Mouse (Mus musculus) neural tube, embryonic 14.5 days (tissue): ENCODE measurements at regions not wholly inside any gene's neighbourhood (a gene's known extent, or its start where the extent isn't known, plus 50 kb on each side); places are given as distances from the start of the nearest gene placed in this dataset.

Experiments used
- ATAC-seq: fragments of 200-750 bp; cut with Nextera tagmentation; 2 replicates; pipeline ENCODE4 v1.8.0; 2017; ENCODE audit warnings: low read depth, mild to moderate bottlenecking, moderate TSS enrichment, moderate library complexity
- H3K27ac ChIP-seq: fragments of 300-500 bp; sonication (generic); 2 replicates; pipeline ENCODE4 v1.5.1; 2014; ENCODE audit warnings: low read depth, mild to moderate bottlenecking, control low read depth, low read length, moderate library complexity, mixed read lengths
- H3K27me3 ChIP-seq: fragments of 300-500 bp; sonication (generic); 2 replicates; pipeline ENCODE4 v1.6.1; 2014; ENCODE audit warnings: low read length; ENCODE audit not compliant: control insufficient read depth, insufficient read depth
- H3K36me3 ChIP-seq: fragments of 300-500 bp; sonication (generic); 2 replicates; pipeline ENCODE4 v1.6.1; 2014; ENCODE audit warnings: low read length, mixed read lengths; ENCODE audit not compliant: control insufficient read depth, insufficient read depth
- H3K4me1 ChIP-seq: fragments of 300-500 bp; sonication (generic); 2 replicates; pipeline ENCODE4 v1.6.1; 2014; ENCODE audit warnings: low read length; ENCODE audit not compliant: control insufficient read depth, insufficient read depth
- H3K4me2 ChIP-seq: fragments of 300-500 bp; sonication (generic); 2 replicates; pipeline ENCODE4 v1.6.1; 2014; ENCODE audit warnings: mild to moderate bottlenecking, low read depth, low read length, control low read depth
- H3K4me3 ChIP-seq: fragments of 300-500 bp; sonication (generic); 2 replicates; pipeline ENCODE4 v1.5.1; 2014; ENCODE audit warnings: low read depth, low read length, control low read depth, mixed read lengths
- H3K9ac ChIP-seq: fragments of 300-500 bp; sonication (generic); replicated peaks from 2 replicates; pipeline ENCODE4 v1.6.1; 2014; ENCODE audit warnings: low read depth, mild to moderate bottlenecking, control low read depth, low read length, mixed read lengths
- H3K9me3 ChIP-seq: fragments of 300-500 bp; sonication (generic); 2 replicates; pipeline ENCODE4 v1.6.1; 2016; ENCODE audit warnings: low read length; ENCODE audit not compliant: control insufficient read depth
- WGBS: fragments of 180-500 bp; shearing (Covaris S2); extraction: QIAGEN DNeasy Blood & Tissue Kit; methylation state at CpG from one replicate; pipeline ENCODE4 v1.1.7; 2014; 5-methylcytosine and 5-hydroxymethylcytosine counted together

- Histone ChIP-seq H3K9me3 (no peaks in the 10 kb centered on the region), H3K4me3 (no peak overlapping the region), H3K27me3 (no peaks in the 10 kb centered on the region), H3K36me3 (no peaks in the 10 kb centered on the region), H3K27ac (no peak overlapping the region), H3K4me1 (no peaks in the 10 kb centered on the region), H3K9ac (no peak overlapping the region), H3K4me2 (no peak overlapping the region)
- ATAC-seq: no peak
- 15% methylated on average over 1 of the region's 1 CpGs for WGBS
Observed at GRCm38 (mm10) chr4:69852637-69853036, 557.6 kb downstream of the Cdk5rap2 start.

GRCm38 (mm10) chr4:69849423-69849822 is 560.8 kb downstream of the Cdk5rap2 start:
- Histone ChIP-seq H3K4me1 (no peaks in the 10 kb centered on the region), H3K36me3 (no peaks in the 10 kb centered on the region), H3K27ac (no peak overlapping the region), H3K9ac (no peak overlapping the region), H3K4me2 (no peak overlapping the region), H3K27me3 (no peaks in the 10 kb centered on the region), H3K9me3 (no peaks in the 10 kb centered on the region), H3K4me3 (no peak overlapping the region)
- 88% methylated on average over 3 of the region's 3 CpGs for WGBS
- ATAC-seq: no peak

DNA sequence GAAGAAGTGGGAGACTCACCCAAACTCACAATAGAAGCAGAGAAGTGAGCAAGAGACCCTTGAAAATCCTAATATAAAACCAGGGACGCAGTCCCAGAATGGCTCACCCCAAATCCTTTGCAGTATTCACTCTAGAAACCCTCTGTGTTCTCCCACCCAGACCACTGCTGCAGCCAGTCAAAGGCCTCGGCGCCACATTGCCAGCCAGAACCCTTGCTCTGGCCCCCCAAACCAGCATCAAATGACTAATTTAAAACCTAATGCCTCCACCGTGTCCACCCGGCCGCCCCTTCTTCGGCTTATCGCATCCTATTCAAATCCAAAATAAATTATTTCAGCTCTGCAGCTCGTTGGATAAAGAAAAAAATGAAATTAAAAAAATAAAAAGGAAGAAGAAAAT is 570.4 kb downstream of the Cdk5rap2 start:
- Histone ChIP-seq H3K9me3 (no peaks in the 10 kb centered on the region), H3K27ac (no peak overlapping the region), H3K36me3 (no peaks in the 10 kb centered on the region), H3K9ac (no peak overlapping the region), H3K27me3 (no peaks in the 10 kb centered on the region), H3K4me2 (no peak overlapping the region), H3K4me1 (no peaks in the 10 kb centered on the region), H3K4me3 (no peak overlapping the region)
- ATAC-seq: no peak
- 62% methylated on average over 9 of the region's 9 CpGs for WGBS

DNA sequence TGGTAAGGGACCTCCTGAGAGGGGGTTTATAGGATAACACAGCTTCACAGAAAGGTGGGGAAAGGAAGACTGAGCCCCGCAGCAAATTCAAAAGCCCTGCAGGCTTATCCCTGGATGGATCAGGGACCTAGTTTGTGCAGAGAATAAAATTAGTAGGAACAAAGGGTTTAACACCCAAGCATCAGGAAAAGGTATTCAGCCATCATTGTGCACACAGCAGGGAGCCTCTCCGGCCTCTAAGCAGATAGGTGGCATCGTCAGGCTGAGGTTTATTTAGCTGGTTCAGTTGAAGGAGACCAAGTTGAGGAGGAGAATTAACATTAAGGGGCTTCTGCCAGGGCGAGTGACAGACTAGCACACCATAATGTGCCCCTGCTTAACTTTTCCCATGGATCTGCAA is 571.3 kb downstream of the Cdk5rap2 start:
- whole genome bisulfite sequencing: 22% methylated on average over 4 of the region's 4 CpGs
- H3K4me2 ChIP-seq: no peak overlapping the region
- no peak for ATAC-seq

DNA sequence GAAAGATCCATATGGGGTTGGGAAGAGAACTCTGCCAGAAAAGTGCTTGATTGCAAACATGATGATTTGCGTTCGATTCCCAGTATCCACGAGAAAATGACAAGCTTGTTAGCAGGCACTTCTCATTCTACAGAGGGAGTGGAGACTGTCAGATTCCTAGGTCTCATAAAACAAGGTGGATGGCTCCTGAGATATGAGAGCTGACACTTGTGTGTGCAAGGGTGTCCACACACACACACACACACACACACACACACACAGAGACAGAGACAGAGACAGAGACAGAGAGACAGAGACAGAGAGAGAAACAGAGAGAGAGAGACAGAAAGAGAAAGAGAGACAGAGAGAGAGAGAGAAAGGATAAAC is 585.4 kb downstream of the Cdk5rap2 start:
- Histone ChIP-seq H3K4me2 (no peak overlapping the region), H3K9me3 (no peaks in the 10 kb centered on the region), H3K9ac (no peak overlapping the region), H3K4me3 (no peak overlapping the region), H3K36me3 (no peaks in the 10 kb centered on the region), H3K4me1 (no peaks in the 10 kb centered on the region), H3K27me3 (no peaks in the 10 kb centered on the region), H3K27ac (no peak overlapping the region)
- ATAC-seq: no peak
- WGBS: 49% methylated on average over 3 of the region's 3 CpGs

More for the DNA sequence above, 571.3 kb downstream of the Cdk5rap2 start:
- Histone ChIP-seq H3K27me3 (no peaks in the 10 kb centered on the region), H3K4me3 (no peak overlapping the region), H3K27ac (no peak overlapping the region), H3K9me3 (no peaks in the 10 kb centered on the region), H3K4me1 (no peaks in the 10 kb centered on the region), H3K36me3 (no peaks in the 10 kb centered on the region), H3K9ac (no peak overlapping the region)

DNA sequence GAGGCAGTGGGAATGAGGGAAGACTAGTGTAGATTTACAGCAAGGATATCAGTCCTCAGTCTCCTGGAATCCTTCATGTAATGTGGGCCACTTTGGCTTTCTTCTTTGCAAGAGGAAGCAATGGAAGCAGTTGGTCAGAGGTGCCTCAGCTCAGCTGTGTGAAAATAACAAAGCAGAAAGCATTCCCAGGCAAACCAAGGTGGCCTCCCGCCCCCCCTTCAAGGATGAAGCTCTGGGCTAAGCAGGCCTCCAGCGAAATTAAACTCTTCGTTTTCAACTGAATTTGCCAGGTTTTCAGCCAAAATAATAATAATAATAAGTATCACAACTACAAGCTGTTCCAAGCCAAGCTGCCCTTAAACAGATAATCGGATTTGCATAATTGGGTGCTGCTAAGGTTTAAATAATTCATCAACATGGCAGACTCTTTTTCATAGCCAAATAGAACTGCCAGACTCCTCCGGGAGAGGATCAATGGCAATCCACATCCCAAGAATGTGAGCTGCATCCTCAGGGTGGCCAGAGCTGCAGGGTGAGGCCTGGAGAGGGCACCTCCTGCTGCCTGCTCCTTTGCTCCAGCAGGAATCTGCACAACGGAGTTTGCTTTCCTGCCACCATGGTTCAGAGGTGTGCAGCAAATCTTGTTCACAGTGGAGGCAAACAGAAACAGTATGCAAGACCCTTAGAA is 585.9 kb downstream of the Cdk5rap2 start:
- no peak for ATAC-seq
- WGBS: 19% methylated on average over 6 of the region's 6 CpGs
- Histone ChIP-seq H3K9ac (no peak overlapping the region), H3K9me3 (no peaks in the 10 kb centered on the region), H3K27ac (no peak overlapping the region), H3K4me3 (no peak overlapping the region), H3K4me2 (no peak overlapping the region), H3K36me3 (no peaks in the 10 kb centered on the region), H3K4me1 (no peaks in the 10 kb centered on the region), H3K27me3 (no peaks in the 10 kb centered on the region)

DNA sequence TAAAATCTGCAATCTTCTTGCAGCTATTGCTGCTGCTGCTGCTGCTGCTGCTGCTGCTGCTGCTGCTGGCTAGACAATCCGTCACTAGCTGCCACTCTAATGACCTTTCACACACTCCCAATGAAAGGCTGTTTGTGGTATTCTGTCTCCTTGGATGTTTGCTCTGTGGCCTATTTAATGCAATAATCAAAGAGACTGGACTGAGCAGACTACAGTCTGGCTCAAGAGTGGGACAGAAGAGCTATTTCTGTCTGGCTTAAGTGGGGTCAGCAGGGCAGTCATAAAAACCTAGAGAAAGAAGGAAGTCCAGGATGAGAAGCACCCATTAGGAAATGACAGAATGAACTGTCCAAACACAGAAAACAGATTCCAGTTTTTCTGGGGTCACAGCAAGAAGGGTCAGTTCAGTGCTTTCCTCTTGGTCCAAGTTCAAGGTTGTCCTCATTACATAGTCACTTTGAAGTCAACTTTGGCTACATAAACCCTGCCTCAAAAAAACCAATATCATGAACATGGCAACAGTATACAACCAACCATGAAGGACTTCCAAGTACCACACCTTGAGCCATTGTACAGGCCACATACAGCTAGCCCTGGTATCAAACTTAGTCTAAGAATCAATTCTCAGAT is 586.8 kb downstream of the Cdk5rap2 start:
- no peaks in the 10 kb centered on the region for H3K27me3 ChIP-seq
- H3K9me3 ChIP-seq: no peaks in the 10 kb centered on the region
- H3K4me1 ChIP-seq: no peaks in the 10 kb centered on the region
- no peak overlapping the region for H3K4me3 ChIP-seq
- H3K27ac ChIP-seq: no peak overlapping the region
- no peaks in the 10 kb centered on the region for H3K36me3 ChIP-seq
- peak; percentile 58; the same call in 1 of the 2 replicates for ATAC-seq
- no peak overlapping the region for H3K4me2 ChIP-seq
- 5% methylated on average over 1 of the region's 1 CpGs for whole genome bisulfite sequencing
- no peak overlapping the region for H3K9ac ChIP-seq

- Histone ChIP-seq H3K4me2 (no peak overlapping the region), H3K9ac (no peak overlapping the region), H3K4me1 (no peaks in the 10 kb centered on the region), H3K27me3 (no peaks in the 10 kb centered on the region), H3K27ac (no peak overlapping the region), H3K36me3 (no peaks in the 10 kb centered on the region), H3K9me3 (no peaks in the 10 kb centered on the region), H3K4me3 (no peak overlapping the region)
- no peak for ATAC-seq
- whole genome bisulfite sequencing: 19% methylated on average over 3 of the region's 3 CpGs
Observed at GRCm38 (mm10) chr4:69818885-69819284, 591.4 kb downstream of the Cdk5rap2 start.

GRCm38 (mm10) chr4:69785481-69786050 is 624.7 kb downstream of the Cdk5rap2 start:
- Histone ChIP-seq H3K27me3 (no peaks in the 10 kb centered on the region), H3K4me3 (no peak overlapping the region), H3K4me1 (no peaks in the 10 kb centered on the region), H3K9me3 (no peaks in the 10 kb centered on the region), H3K4me2 (no peak overlapping the region), H3K9ac (no peak overlapping the region), H3K27ac (no peak overlapping the region), H3K36me3 (no peaks in the 10 kb centered on the region)
- 77% methylated on average over 7 of the region's 7 CpGs for WGBS
- no peak; the same call in 1 of the 2 replicates for ATAC-seq
